Mouse (Mus musculus) gastrocnemius, postnatal 10 days (tissue): ENCODE data around the gene Dclre1a. TPM values are rescaled to one million over a fixed set of nuclear protein-coding genes. Genes with fewer than 3 reads are reported as not detected.

Experiments used
- DNase-seq: peaks from one replicate; pipeline ENCODE4 v3.0.0; 2021; ENCODE audit warnings: mixed read lengths
- long read RNA-seq, 2 experiments: library from polyadenylated mRNA; stranded (forward); transcript quantifications; one replicate each; pipeline ENCODE4 v2.0.0; 2021
- total RNA-seq, 2 experiments: library from RNA; stranded (reverse); gene quantifications; 2 replicates each; pipeline ENCODE4 v1.2.3; 2021

The Dclre1a gene
- total RNA-seq = 1 to 10 TPM; 6.0 to 6.4 TPM
- long read RNA-seq, experiment 1, partial matches to known transcripts = 1 of 4 reads
- long read RNA-seq, experiment 1, other reads (novel, unspliced or antisense) = 3 of 4 reads
- long read RNA-seq, experiment 2, partial matches to known transcripts = 3 of 6 reads
- long read RNA-seq, experiment 2, other reads (novel, unspliced or antisense) = 3 of 6 reads

GRCm38 (mm10) chr19:56547456-56548229 lies at the start of gene Dclre1a:
Gene Dclre1a, minus strand, starts transcription at chr19:56548222.
- DNase-seq = peak; percentile 61

- DNase-seq = no peak
Measured at GRCm38 (mm10) chr19:56592472-56592871, 44.5 kb upstream of the Dclre1a start.

- DNase-seq = no peak
Measured at GRCm38 (mm10) chr19:56590250-56590649, 42.2 kb upstream of the Dclre1a start.

GRCm38 (mm10) chr19:56589455-56589854 lies 41.4 kb upstream of the Dclre1a start:
- no peak for DNase-seq

GRCm38 (mm10) chr19:56589008-56589407 lies 41.0 kb upstream of the Dclre1a start:
- DNase-seq = no peak

- DNase-seq = peak; percentile 71
Measured at GRCm38 (mm10) chr19:56588205-56588626, 40.2 kb upstream of the Dclre1a start.

- no peak for DNase-seq
Measured at GRCm38 (mm10) chr19:56586320-56586719, 38.3 kb upstream of the Dclre1a start.

GRCm38 (mm10) chr19:56584288-56584687 lies 36.3 kb upstream of the Dclre1a start:
- DNase-seq = no peak

- no peak for DNase-seq
Measured at GRCm38 (mm10) chr19:56583785-56584184, 35.8 kb upstream of the Dclre1a start.

GRCm38 (mm10) chr19:56581981-56582380 lies 34.0 kb upstream of the Dclre1a start:
- DNase-seq = no peak

- no peak for DNase-seq
Measured at GRCm38 (mm10) chr19:56577801-56578200, 29.8 kb upstream of the Dclre1a start.

GRCm38 (mm10) chr19:56573184-56573583 lies 25.2 kb upstream of the Dclre1a start:
- no peak for DNase-seq

GRCm38 (mm10) chr19:56571913-56572312 lies 23.9 kb upstream of the Dclre1a start:
- DNase-seq = no peak

GRCm38 (mm10) chr19:56571234-56571633 lies 23.2 kb upstream of the Dclre1a start:
- no peak for DNase-seq

GRCm38 (mm10) chr19:56570781-56571180 lies 22.8 kb upstream of the Dclre1a start:
- no peak for DNase-seq

GRCm38 (mm10) chr19:56566940-56567339 lies 18.9 kb upstream of the Dclre1a start:
- no peak for DNase-seq

- peak; percentile 27 for DNase-seq
Measured at GRCm38 (mm10) chr19:56566041-56566440, 18.0 kb upstream of the Dclre1a start.

GRCm38 (mm10) chr19:56565358-56565757 lies 17.3 kb upstream of the Dclre1a start:
- DNase-seq = no peak

GRCm38 (mm10) chr19:56563469-56563868 lies 15.4 kb upstream of the Dclre1a start:
- DNase-seq = no peak

- DNase-seq = no peak
Measured at GRCm38 (mm10) chr19:56562433-56563138, 14.6 kb upstream of the Dclre1a start.

GRCm38 (mm10) chr19:56555972-56556371 lies 8.0 kb upstream of the Dclre1a start:
- DNase-seq = no peak

- DNase-seq = no peak
Measured at GRCm38 (mm10) chr19:56553177-56553576, 5.2 kb upstream of the Dclre1a start.

- DNase-seq = no peak
Measured at GRCm38 (mm10) chr19:56549033-56549680, 1.1 kb upstream of the Dclre1a start.
